Mouse (Mus musculus) intestine, postnatal 0 days (tissue): ENCODE results near the gene Mif4gd. TPM values are rescaled to one million over a fixed set of nuclear protein-coding genes. Genes with fewer than 3 reads are reported as not detected.

Source experiments
- ATAC-seq: fragments of 200-750 bp; cut with Nextera tagmentation; 2 replicates; pipeline ENCODE4 v1.8.0; 2017; ENCODE audit warnings: mild to moderate bottlenecking, moderate TSS enrichment, moderate library complexity
- H3K27ac ChIP-seq: fragments of 300-500 bp; sonication (generic); 2 replicates; pipeline ENCODE4 v1.5.1; 2014; ENCODE audit warnings: mild to moderate bottlenecking, low read depth, low read length, moderate library complexity
- H3K27me3 ChIP-seq: fragments of 300-500 bp; sonication (generic); replicated peaks from 2 replicates; pipeline ENCODE4 v1.6.1; 2014; ENCODE audit warnings: low read length, mixed read lengths; ENCODE audit not compliant: control insufficient read depth, insufficient read depth
- H3K36me3 ChIP-seq: fragments of 300-500 bp; sonication (generic); 2 replicates; pipeline ENCODE4 v1.6.1; 2014; ENCODE audit warnings: mild to moderate bottlenecking, moderate library complexity; ENCODE audit not compliant: control insufficient read depth, insufficient read depth
- H3K4me1 ChIP-seq: fragments of 300-500 bp; sonication (generic); replicated peaks from 2 replicates; pipeline ENCODE4 v1.6.1; 2014; ENCODE audit warnings: antibody characterized with exemption, low read length, mixed read lengths; ENCODE audit not compliant: control insufficient read depth, insufficient read depth
- H3K4me2 ChIP-seq: fragments of 300-500 bp; sonication (generic); replicated peaks from 2 replicates; pipeline ENCODE4 v1.6.1; 2014; ENCODE audit warnings: low read depth, mild to moderate bottlenecking, moderate library complexity
- H3K4me3 ChIP-seq: fragments of 300-500 bp; sonication (generic); 2 replicates; pipeline ENCODE4 v1.5.1; 2014; ENCODE audit warnings: low read depth, low read length
- H3K9ac ChIP-seq: fragments of 300-500 bp; sonication (generic); 2 replicates; pipeline ENCODE4 v1.6.1; 2014; ENCODE audit warnings: mild to moderate bottlenecking, low read depth, low read length
- H3K9me3 ChIP-seq: fragments of 300-500 bp; sonication (generic); 2 replicates; pipeline ENCODE4 v1.6.1; 2016; ENCODE audit warnings: mixed run types; ENCODE audit not compliant: control insufficient read depth
- CTCF ChIP-seq: sonication (generic); IDR thresholded peaks from 2 replicates; pipeline ENCODE4 v1.5.1; 2016; ENCODE audit warnings: low read depth, mild to moderate bottlenecking, control low read depth, antibody characterized with exemption, moderate library complexity
- WGBS: fragments of 180-500 bp; shearing (Covaris S2); extraction: QIAGEN DNeasy Blood & Tissue Kit; methylation state at CpG from one replicate; pipeline ENCODE4 v1.1.7; 2014; 5-methylcytosine and 5-hydroxymethylcytosine counted together
- polyA plus RNA-seq: library from polyadenylated mRNA; unstranded; fragments of >200 nt; fragmentation: Nextera tagmentation; extraction: Ambion mirVana; gene quantifications from 2 replicates; pipeline ENCODE4 v1.2.1, GENCODE M21; 2015

Gene Mif4gd
- polyA plus RNA-seq, 1 experiment from 2014 or later, result 43.0 TPM

DNA sequence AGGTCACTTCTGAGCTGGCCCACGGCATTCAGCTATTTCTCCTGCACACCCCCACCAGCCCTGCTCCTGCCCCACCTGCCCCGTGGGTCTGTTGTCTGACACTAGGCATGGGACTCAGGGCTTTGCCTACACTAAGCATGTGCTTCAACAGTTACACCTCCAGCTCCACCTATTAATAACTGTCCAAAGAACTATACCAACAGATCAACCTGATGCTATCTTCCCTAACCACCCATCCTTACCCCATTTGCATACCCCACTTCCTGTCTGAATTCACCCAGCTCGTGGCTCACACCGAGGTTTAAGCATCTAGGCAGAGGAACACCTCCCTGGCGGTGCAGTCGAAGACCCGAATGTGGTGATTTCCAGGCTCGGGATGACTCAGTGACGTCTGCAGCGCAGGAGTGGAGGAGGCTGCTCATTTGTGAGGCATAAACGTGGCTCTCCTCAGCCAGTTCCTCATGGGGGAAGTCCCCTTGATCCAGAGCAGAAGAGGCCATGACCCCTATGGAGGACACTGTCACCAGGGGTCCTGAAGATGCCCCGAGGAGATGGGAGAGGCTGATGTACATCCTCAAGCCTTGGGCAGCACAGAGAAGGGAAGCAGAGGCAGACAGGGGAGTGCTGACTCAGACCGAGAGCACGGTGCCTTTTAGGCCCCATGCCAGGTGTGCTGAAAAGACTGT lies 28.4 kb upstream of the Mif4gd start:
- peaks cover 20% of the 10 kb centered on the region; the same call in 1 of the 2 replicates for H3K36me3 ChIP-seq
- H3K27ac ChIP-seq, result no peak overlapping the region
- no peak for ATAC-seq
- H3K9me3 ChIP-seq, result no peaks in the 10 kb centered on the region
- H3K27me3 ChIP-seq, result no peaks in the 10 kb centered on the region
- WGBS, result 56% methylated on average over 14 of the region's 14 CpGs
- 0 out of 2 replicates have a peak, but pooled peaks cover 3% of the 10 kb centered on the region for H3K4me1 ChIP-seq
- H3K4me3 ChIP-seq, result no peak overlapping the region
- TF ChIP-seq CTCF, result no peak
- H3K9ac ChIP-seq, result no peak overlapping the region
- no peak overlapping the region for H3K4me2 ChIP-seq

DNA sequence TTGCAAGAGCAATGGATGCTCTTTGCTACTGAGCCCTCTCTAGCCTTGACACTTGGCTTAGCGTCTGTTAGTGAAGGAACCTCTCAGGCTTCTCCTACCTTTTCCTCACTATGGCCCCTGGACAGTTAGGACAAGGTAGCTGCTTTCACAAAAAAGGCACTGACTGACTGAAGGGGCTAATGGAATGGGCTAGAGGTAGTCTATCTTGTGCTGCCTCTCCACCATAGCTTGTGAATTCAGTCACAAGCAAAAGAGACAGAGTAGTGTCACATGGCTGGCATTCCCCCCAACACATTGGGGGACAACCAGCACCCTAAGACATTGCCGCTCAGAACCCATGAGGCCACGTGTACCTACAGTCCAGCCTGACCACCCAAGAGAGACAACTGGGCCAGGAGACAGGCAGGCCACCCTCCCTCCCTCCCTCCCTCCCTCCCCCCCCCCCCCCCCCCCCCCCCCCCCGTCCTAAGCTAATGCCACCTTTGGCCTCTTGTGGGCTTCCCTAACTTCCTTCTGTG lies 27.6 kb upstream of the Mif4gd start:
- Histone ChIP-seq H3K9me3 (no peaks in the 10 kb centered on the region), H3K4me1 (0 out of 2 replicates have a peak, but pooled peaks cover 3% of the 10 kb centered on the region), H3K4me3 (no peak overlapping the region), H3K27ac (no peak overlapping the region), H3K4me2 (no peak overlapping the region), H3K9ac (no peak overlapping the region), H3K36me3 (peaks cover 15% of the 10 kb centered on the region; the same call in 1 of the 2 replicates), H3K27me3 (no peaks in the 10 kb centered on the region)
- WGBS, result 90% methylated on average over 3 of the region's 4 CpGs
- no peak for ATAC-seq
- no peak for TF ChIP-seq CTCF

DNA sequence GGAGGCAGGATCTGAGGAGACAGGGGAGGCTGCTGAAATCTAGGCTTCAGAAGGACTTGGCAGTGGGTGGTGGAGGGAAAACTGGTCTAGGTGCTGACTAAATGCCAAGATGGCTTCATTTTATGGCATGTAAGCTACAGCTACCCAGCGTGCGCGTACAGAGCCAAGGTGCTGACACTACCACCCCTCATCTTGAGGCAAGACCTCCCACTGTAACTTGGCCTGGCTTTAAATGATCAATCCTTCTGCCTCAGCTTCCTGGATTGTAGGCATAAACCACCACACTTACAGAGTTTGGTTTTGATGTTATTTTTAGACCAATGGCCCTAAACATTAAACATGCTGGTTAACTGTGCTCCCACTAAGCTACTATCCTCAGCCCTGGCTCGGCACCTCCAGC lies 26.8 kb upstream of the Mif4gd start:
- no peak for ATAC-seq
- Histone ChIP-seq H3K27ac (no peak overlapping the region), H3K4me3 (no peak overlapping the region), H3K9ac (no peak overlapping the region), H3K27me3 (no peaks in the 10 kb centered on the region), H3K4me1 (0 out of 2 replicates have a peak, but pooled peaks cover 3% of the 10 kb centered on the region), H3K4me2 (no peak overlapping the region), H3K36me3 (peaks cover 12% of the 10 kb centered on the region; the same call in 1 of the 2 replicates), H3K9me3 (no peaks in the 10 kb centered on the region)
- TF ChIP-seq CTCF, result no peak
- 71% methylated on average over 4 of the region's 4 CpGs for WGBS

GRCm38 (mm10) chr11:115638498-115639409 lies 26.0 kb upstream of the Mif4gd start:
- WGBS, result 60% methylated on average over 5 of the region's 5 CpGs
- peak; percentile 88 for ATAC-seq
- Histone ChIP-seq H3K27me3 (no peaks in the 10 kb centered on the region), H3K4me3 (no peak overlapping the region), H3K27ac (no peak overlapping the region), H3K36me3 (peaks cover 7% of the 10 kb centered on the region; the same call in 1 of the 2 replicates), H3K4me1 (0 out of 2 replicates have a peak, but pooled peaks cover 3% of the 10 kb centered on the region), H3K4me2 (no peak overlapping the region), H3K9me3 (no peaks in the 10 kb centered on the region), H3K9ac (no peak overlapping the region)
- TF ChIP-seq CTCF, result no peak

GRCm38 (mm10) chr11:115636960-115637359 lies 24.2 kb upstream of the Mif4gd start:
- 70% methylated on average over 3 of the region's 3 CpGs for WGBS

DNA sequence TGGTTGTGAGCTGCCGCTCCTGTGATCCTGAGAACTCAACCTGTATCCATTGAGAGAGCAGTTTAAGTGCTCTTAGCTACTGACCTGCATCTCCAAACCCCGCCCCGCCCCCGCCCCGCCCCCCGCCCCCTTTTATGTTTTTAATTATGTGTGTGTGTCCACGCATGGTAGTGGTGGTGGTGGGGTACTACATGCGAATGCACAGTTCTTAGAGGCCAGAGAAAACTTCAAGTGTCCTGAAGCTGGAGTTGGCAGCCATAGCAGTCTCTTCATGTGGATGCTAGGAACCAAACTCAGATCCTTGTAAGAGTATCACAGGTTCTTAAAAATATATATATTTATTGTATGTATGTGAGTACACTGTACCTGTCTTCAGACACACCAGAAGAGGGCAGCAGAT lies 22.7 kb upstream of the Mif4gd start:
- Histone ChIP-seq H3K9me3 (no peaks in the 10 kb centered on the region), H3K27ac (no peak overlapping the region), H3K36me3 (no peaks in the 10 kb centered on the region), H3K4me1 (0 out of 2 replicates have a peak, but pooled peaks cover 3% of the 10 kb centered on the region), H3K4me3 (no peak overlapping the region), H3K4me2 (no peak overlapping the region), H3K27me3 (no peaks in the 10 kb centered on the region), H3K9ac (no peak overlapping the region)
- 78% methylated on average over 8 of the region's 8 CpGs for WGBS
- no peak for TF ChIP-seq CTCF
- ATAC-seq, result no peak

More at GRCm38 (mm10) chr11:115636960-115637359, 24.2 kb upstream of the Mif4gd start:
- Histone ChIP-seq H3K9me3 (no peaks in the 10 kb centered on the region), H3K4me1 (0 out of 2 replicates have a peak, but pooled peaks cover 3% of the 10 kb centered on the region), H3K27ac (no peak overlapping the region), H3K4me2 (no peak overlapping the region), H3K36me3 (no peaks in the 10 kb centered on the region), H3K4me3 (no peak overlapping the region), H3K9ac (no peak overlapping the region), H3K27me3 (no peaks in the 10 kb centered on the region)
- TF ChIP-seq CTCF, result no peak
- ATAC-seq, result no peak
